Mouse (Mus musculus) ovary, postnatal 36 days (tissue): ENCODE measurements at regions not wholly inside any gene's neighbourhood (a gene's known extent, or its start where the extent isn't known, plus 50 kb on each side); places are given as distances from the start of the nearest gene placed in this dataset.

Experiments used
- DNase-seq: peaks from one replicate; pipeline ENCODE4 v3.0.0; 2022; ENCODE audit warnings: low spot score, mixed read lengths

- DNase-seq: no peak
Measured at GRCm38 (mm10) chr1:69470614-69471250, 216.3 kb downstream of the Ikzf2 start.

GRCm38 (mm10) chr1:69469158-69469901 lies 217.7 kb downstream of the Ikzf2 start:
- DNase-seq: no peak

- DNase-seq: no peak
Measured at GRCm38 (mm10) chr1:69466534-69467275, 220.3 kb downstream of the Ikzf2 start.

GRCm38 (mm10) chr1:69461191-69461590 lies 225.9 kb downstream of the Ikzf2 start:
- DNase-seq: no peak

GRCm38 (mm10) chr1:69459899-69460298 lies 227.1 kb downstream of the Ikzf2 start:
- DNase-seq: no peak

GRCm38 (mm10) chr1:69457471-69457870 lies 229.6 kb downstream of the Ikzf2 start:
- no peak for DNase-seq

GRCm38 (mm10) chr1:69453991-69454390 lies 233.1 kb downstream of the Ikzf2 start:
- no peak for DNase-seq

GRCm38 (mm10) chr1:69452910-69453309 lies 234.1 kb downstream of the Ikzf2 start:
- no peak for DNase-seq

- no peak for DNase-seq
Measured at GRCm38 (mm10) chr1:69450455-69450854, 236.6 kb downstream of the Ikzf2 start.

- no peak for DNase-seq
Measured at GRCm38 (mm10) chr1:69447276-69447675, 239.8 kb downstream of the Ikzf2 start.

- DNase-seq: no peak
Measured at GRCm38 (mm10) chr1:69444722-69445121, 242.3 kb downstream of the Ikzf2 start.

GRCm38 (mm10) chr1:69443466-69443865 lies 243.6 kb downstream of the Ikzf2 start:
- DNase-seq: no peak

GRCm38 (mm10) chr1:69440564-69441334 lies 246.3 kb downstream of the Ikzf2 start:
- no peak for DNase-seq

GRCm38 (mm10) chr1:69437042-69437441 lies 250.0 kb downstream of the Ikzf2 start:
- no peak for DNase-seq

- no peak for DNase-seq
Measured at GRCm38 (mm10) chr1:69433655-69434357, 253.2 kb downstream of the Ikzf2 start.

- DNase-seq: no peak
Measured at GRCm38 (mm10) chr1:69430683-69431407, 256.2 kb downstream of the Ikzf2 start.

GRCm38 (mm10) chr1:69429632-69430031 lies 257.4 kb downstream of the Ikzf2 start:
- DNase-seq: no peak

GRCm38 (mm10) chr1:69397676-69398075 lies 289.4 kb downstream of the Ikzf2 start:
- no peak for DNase-seq

- no peak for DNase-seq
Measured at GRCm38 (mm10) chr1:69382374-69382773, 274.5 kb upstream of the Erbb4 start.

- DNase-seq: no peak
Measured at GRCm38 (mm10) chr1:69379741-69380140, 271.9 kb upstream of the Erbb4 start.
